Mouse (Mus musculus) mouse embryonic stem cell (cell line): ENCODE data around the gene Chil1.

Experiments used
- in situ Hi-C, 2 experiments: fragments of 300-500 bp; cut with MboI; formaldehyde crosslinking; loops; 1 replicate in 1 of 2; 3 replicates in 1 of 2; pipeline ENCODE4 v1.14.3; 2019 to 2020; ENCODE audit warnings: low sequenced_read_pairs in 2 of 2, low pct_unique_long_range_greater_than_20kb in 1 of 2, mixed read lengths in 1 of 2; ENCODE audit not compliant: unreplicated experiment in 1 of 2

Gene Chil1

DNA sequence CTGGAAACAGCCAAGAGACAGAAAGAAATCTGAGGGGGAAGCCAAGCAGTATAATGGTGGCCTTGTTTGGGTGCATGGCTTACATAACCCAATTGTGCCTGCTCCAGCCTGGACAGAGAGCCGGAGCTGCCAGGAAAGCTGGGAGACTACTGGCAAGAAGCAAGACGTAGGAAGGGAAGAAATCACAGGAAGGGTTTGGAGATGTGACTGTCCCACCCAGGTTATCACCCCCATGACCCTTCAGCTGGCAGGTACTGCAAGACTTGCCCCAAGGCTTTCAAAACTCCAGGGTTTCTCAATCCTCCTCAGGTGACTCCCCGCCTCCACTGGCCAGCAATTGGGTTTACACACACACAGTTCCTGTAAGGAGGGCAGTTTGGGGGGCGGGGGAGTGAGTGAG lies at the start of gene Chil1:
Gene Chil1 (plus strand): TSS at position 152 of the 400 bp plus-strand sequence.
- in situ Hi-C loops: no loop called here

DNA sequence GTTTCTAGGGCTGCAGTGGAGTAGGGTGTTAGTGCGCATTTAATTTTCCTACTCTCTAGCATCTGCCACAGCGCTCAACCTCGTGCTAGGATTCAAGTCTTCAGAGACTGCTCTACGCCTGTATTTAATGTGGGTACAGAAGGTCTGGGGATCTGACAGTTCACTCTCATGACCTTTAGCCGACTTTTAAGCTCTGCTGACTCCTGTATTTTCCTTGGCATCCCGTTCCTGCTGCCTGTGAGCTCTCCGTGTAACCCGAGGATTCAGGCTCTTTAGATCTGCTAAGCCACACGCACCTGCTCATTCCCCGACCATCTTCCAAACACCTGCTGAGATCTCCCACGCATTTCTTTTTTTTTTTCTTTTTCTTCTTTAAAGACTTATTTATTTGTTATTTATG lies 48.7 kb upstream of the Chil1 start:
- in situ Hi-C loops: no loop called here

DNA sequence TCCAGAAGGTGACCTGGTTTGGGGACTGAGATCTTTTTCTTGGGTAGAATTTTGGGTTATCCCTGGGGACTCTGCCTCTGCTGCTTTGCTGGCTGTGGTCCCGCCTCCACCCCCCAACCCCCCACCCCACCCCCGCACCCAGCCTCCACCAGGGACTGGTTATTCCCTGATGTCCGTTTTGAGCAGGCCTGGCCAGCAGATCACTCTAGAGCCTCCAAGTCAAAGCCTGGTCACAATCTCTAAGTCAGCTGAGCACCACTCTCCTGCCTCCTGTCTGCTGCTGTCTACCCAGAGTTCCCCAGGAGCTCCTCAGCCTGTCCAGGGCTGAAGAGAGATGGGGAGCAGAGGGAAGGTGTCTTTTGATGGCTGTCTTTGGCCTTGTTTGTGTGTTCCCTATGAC lies 45.6 kb upstream of the Chil1 start:
- in situ Hi-C loops: no loop called here

DNA sequence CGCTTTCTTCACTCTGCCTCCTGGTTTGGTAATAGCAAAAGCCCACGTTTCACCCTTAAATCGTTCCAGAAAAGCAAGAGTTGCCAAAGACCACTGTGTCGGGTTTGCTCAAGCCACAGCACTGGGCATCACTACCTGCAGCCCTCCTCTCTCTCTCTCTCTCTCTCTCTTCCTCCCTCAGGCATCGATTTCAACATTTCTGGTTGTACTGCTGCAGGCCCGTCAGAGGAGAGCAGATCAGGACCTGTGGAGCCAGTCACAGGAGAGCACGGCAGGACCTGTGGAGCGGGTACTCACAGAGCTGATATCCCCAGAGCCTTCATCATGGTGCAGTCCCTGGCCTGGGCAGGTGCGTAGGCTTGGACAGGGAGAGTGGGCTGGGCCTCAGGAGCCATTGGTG lies 43.6 kb upstream of the Chil1 start:
- in situ Hi-C loops: no loop called here

DNA sequence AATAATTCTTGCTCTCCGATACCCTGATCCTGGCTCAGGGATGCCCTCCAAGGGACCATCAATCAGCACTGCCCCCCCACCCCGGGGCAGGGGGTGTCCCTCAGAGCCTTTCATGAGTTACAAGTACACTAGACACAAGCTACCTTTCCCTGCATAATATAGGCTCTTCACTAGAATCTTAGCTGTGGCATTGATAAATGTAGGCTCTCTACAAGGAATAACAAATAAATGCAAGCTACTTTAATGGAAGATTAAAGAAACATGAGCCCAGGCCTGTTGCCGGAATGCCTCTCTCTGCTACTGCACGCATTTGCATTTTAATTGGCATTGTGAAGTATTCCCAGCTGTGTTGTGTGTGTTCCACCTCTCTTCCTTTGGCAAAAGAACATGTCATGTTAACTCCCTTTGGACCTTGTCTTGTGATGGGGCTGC lies 39.6 kb upstream of the Chil1 start:
- in situ Hi-C loops: no loop called here

DNA sequence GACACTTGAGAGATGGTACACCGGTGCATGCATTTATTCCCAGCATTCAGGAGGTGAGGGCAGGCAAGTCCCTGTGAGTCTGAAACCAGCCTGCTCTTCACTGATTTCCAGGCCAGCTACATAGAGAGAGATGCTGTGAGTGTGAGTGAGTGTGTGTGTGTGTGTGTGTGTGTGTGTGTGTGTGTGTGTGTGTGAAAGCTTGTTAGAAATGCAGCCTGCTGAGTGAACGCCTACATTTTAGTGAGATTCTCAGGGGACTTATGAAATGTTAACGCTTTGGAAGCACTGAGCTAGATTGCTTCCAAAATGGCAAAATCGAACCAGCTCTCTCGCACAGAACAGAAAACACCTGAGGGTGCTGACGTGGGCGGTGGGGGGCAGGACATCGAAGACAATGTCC lies 35.9 kb upstream of the Chil1 start:
- in situ Hi-C loops: no loop called here

DNA sequence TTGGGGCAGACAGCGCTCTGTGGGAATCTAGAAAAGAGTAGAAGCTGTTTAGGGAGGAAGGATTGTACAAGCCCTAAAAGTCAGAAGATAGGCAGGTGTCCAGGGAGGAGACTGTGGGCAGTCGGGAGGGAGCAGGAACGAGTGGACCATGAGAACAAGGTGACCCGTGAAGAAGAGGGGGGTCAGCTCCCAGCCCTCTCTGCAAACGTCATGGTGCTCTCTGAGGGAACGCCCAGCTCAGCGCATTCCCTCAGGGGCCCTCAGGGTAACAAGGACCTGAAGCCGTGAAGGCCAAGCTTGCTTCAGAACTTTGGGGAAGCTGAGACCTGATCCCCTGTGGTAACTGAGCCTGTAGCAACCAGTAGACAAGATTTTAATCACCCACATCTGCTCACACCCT lies 31.9 kb upstream of the Chil1 start:
- in situ Hi-C loops: loop anchor here (5.0 kb wide), 4 partner anchors 82 to 187 kb away; no protein-coding TSS in a partner anchor

DNA sequence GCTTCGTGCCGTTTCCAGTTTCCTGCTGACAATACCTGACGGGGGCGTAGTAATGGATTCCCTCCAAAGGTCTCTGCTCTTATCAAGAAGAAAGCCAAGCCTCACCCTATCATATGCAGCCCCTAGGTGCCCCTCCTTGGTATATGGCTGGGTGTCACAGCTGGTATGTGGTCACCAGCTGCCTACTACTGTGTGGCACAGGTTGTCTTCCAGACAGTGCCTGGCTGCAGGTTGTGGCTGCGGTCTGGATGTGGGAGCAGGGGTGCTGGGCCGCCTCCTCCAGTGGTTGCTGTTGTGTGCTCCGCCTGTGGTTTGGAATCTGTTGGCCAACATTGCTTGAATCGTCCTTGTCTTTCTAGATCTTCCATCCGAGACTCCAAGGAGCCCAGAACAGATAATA lies 31.2 kb upstream of the Chil1 start:
- in situ Hi-C loops: loop anchor here (5.0 kb wide), 4 partner anchors 82 to 187 kb away; no protein-coding TSS in a partner anchor

DNA sequence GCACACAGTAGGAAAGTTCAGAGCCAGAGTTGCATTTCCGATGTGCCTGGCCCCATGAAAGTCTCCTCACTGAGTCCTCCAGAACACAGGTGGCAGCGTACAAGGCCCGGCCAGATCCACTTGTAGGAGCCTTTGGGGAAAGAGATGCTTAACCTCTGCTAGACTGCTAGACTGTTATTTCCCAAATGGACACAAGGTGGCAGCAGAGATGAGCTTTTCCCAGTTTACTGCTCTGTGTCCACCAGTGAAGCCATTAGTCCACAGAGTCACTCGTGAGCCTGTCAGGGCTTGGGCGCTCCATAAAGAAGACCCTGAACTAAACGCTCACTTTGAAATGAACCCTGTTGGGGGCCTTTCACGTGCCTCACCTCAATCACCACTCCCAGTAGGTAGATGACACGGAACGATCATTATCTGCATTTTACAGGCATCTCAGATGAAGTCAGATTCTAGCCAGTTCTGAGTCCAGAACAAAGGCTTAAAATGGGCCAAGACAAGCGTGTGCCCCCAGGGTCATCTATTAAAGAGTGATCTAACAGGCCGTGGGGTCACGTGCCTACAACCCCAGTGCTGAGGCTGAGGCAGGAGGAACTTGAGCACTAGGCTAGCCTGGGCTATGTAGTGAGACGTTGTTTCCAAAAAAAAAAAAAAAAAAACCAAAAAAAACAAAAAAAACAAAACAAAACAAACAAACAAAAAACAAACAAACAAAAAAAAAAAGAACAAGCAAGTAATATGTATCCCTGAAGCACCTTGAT lies 30.1 kb upstream of the Chil1 start:
- in situ Hi-C loops: loop anchor here (5.0 kb wide), 4 partner anchors 80 to 185 kb away; no protein-coding TSS in a partner anchor

DNA sequence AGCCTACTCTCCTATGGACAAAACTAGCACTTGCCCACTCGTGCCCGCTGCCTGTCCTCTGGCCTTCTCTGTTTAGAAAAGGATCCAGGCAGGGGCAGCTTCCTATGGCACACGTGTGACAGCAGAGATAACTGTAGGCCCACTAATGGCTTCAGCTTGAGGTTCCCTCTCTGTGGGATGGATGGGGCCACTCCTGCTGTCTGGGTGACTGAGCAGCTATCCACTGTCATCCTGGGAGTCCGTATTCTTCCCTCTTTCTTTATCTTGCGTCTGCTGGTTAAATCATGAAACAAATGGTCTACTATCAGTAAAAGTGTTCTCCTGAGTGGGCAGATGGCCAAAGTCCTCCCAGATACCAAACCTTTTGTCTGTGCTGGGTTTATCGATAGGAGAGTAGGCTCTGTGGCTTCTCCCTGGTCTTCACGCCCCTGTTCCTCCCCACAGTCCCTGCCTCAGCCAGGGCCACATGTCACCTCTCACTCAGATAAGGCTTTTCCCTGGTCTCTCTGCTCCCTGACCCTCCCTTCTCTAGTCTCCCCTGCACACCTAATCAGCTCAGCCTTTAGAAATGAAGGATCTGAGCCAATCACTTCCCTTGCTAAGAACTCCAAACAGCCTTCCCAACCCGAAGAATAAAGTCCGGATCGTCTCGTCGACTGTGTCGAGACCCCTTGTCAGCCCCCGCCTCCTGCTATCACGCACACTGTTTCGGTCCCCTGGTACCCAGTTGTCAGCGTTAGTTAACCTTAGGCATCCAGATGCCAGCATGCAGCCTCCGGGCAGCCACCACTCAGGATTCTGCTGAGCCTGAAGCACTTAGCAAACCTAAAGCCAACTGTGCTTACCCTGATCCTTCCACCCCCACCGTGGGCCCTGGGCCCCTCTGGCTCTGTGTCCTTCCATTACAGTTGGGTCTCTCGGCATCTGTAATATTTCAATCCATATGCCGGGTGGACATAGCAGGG lies 29.1 kb upstream of the Chil1 start:
- in situ Hi-C loops: loop anchor here (5.0 kb wide), 4 partner anchors 79 to 184 kb away; no protein-coding TSS in a partner anchor

DNA sequence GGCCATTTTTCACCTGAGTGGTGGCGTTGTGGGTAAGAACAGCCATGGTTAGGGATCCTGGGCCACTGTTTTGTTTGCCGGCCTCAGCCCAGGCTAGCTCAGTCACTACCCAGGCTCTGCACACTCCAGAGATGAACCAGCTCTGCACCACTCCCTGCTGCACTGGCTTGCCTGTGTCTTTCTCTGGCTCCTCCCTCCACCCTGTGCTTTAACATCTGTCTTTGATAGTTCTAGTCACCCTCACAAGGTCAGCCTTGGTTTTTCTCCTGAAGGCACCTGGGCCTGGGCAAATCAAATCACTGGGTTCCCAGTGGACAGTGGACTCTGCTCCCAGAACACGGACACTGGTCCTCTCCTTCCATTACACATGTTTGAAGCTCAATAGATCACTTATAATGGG lies 27.9 kb upstream of the Chil1 start:
- in situ Hi-C loops: loop anchor here (5.0 kb wide), 4 partner anchors 78 to 183 kb away; no protein-coding TSS in a partner anchor

DNA sequence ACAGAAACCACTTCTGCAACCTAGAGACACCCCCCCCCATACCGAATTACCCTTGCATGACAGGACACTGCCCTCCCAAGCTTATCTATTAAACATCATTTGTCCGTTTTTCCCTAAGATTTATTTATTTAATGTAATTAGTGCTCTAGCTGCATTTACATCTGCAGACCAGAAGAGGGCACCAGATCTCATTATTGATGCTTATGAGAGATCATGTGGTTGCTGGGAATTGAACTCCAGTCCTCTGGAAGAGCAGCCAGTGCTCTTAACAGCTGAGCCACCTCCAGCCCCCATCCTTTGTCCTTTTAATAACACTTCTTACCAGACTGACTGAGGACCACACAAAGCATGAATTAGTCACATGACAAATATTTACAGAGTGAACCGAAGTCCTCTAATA lies 27.3 kb upstream of the Chil1 start:
- in situ Hi-C loops: loop anchor here (5.0 kb wide), 4 partner anchors 78 to 183 kb away; no protein-coding TSS in a partner anchor

DNA sequence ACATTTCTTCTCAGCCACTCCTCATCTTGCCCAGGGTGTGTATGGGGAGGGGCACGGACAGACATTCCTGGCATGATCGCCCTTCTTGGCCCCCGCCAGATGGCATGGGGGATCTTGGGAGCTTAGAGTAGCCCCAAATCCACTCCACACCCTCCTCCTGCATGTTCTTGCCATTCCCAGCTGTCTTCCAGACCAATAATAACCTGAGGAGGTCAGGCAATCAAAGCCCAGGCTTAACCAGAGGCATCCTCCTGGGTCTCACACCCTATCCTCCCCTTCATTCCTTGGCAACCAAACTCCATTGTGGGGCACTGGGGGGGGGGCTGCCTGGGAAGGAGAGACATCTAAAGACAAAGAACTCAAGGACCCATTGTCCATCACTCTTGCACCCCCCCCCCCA lies 21.6 kb upstream of the Chil1 start:
- in situ Hi-C loops: no loop called here

DNA sequence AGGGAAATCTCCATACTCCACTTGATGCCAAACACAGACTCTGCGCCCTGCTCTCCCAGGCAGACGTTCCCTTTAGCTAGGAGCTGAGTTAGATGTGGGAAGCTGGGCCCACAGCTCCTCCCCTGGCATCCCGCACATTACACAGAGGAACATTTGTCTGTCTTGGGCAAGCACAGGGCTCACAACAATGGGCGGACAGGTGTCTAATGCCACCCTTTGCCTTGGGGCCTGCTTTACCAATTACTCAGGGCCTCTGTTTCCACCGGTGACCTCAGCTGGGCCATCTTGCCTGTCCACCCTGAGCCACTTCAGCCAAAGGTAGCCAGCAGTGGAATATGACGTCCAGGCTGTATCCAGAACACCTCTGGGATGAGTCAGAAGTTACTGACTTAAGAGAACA lies 20.6 kb upstream of the Chil1 start:
- in situ Hi-C loops: no loop called here

DNA sequence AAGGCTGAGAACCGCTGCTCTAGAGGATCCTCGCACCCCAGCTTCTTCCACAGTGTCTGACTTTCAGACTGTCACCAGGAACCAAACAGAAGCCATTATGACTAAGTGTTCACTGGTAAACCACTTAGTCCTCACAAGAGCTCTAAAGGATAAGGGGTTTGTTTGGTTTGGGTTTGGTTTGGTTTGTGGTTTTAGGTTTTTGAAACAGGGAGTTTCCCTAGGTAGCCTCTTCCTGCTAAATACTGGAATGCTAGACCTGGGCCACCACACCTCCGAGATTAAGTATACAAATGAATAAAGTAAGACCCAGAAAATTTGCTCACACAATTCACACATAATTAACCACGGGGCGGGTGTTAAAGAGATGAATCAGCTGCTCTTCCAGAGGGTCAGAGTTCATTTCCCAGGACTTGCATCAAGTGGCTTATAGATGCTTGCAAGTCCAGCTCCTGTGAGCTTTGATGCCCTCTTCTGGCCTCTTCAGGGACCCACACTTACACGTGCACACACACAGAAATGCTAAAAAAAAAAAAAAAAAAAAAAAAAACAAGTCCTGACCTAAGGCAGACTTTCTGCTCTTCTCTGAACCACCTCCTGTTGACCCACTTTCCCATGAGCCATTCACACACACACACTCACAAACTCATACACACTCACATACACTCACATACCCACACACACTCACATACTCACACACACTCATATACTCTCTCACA lies 19.3 kb upstream of the Chil1 start:
- in situ Hi-C loops: no loop called here

DNA sequence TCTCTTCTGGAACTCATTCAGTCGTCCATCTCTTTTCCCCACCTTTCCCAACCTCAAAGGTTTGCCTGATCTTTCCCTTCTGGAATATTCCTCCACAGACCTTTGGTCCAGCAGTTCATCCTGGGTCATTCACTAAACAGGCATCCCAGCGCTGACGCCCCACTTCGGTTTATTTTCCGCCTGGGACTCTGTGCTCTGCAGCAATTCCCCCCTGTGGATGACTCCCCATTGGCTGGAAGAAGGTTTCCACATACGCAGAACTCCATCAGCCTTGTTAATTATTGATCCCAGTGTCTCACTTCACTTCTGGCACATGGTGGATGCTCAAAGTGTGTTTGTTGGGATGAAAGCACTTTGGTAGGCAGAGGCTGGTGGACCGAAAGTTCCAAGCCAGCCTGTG lies 18.5 kb upstream of the Chil1 start:
- in situ Hi-C loops: no loop called here

DNA sequence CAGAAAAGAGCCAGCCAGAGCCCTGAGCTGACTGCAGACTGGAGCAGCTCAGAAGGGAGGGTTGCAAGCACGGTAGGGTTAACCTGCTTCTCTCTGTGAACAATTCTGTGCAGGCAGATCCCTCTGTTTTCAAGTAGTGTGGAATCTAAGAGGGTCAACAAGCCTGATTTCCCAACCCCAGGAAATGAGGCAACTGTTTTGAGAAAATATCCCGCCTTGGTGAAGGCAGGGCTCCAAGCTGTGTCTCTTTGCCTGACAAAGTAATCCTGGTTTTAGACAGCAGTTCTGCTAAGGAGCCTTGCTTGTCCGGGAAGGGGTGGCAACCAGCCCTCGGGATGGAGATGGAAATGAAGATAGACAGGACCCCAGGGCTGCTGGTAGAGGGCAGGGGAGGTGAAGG lies 17.5 kb upstream of the Chil1 start:
- in situ Hi-C loops: no loop called here

DNA sequence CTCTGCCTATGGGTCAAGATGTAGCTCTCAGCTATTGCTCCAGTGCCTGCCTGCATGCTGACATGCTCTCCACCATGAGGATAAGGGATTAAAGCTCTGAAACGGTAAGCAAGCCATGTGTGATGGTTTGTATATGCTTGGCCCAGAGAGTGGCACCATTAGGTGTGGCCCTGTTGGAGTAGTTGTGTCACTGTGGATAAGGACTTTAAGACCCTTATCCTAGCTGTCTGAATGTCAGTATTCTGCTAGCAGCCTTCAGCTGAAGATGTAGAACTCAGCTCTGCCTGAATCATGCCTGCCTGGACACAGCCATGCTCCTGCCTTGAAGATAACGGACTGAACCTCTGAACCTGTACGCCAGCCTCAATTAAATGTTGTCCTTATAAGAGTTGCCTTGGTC lies 15.4 kb upstream of the Chil1 start:
- in situ Hi-C loops: no loop called here
